Mouse (Mus musculus) limb, embryonic 14.5 days (tissue): ENCODE measurements around the gene Guca1a. TPM values are rescaled to one million over a fixed set of nuclear protein-coding genes. Genes with fewer than 3 reads are reported as not detected.

Experiments used
- ATAC-seq: fragments of 200-750 bp; cut with Nextera tagmentation; 2 replicates; pipeline ENCODE4 v1.8.0; 2017; ENCODE audit warnings: low read depth, moderate number of reproducible peaks, moderate TSS enrichment; ENCODE audit not compliant: low FRiP score
- DNase-seq: peaks from one replicate; pipeline ENCODE4 v3.0.0-alpha.2; 2015; ENCODE audit warnings: low spot score
- H3K27ac ChIP-seq: fragments of 300-500 bp; sonication (generic); replicated peaks from 2 replicates; pipeline ENCODE4 v1.5.1; 2014; ENCODE audit warnings: low read depth, mild to moderate bottlenecking, low read length, moderate library complexity, mixed read lengths
- H3K27me3 ChIP-seq: fragments of 300-500 bp; sonication (generic); 2 replicates; pipeline ENCODE4 v1.6.1; 2014; ENCODE audit warnings: low read length, mixed read lengths; ENCODE audit not compliant: control insufficient read depth, insufficient read depth
- H3K36me3 ChIP-seq: fragments of 300-500 bp; sonication (generic); 2 replicates; pipeline ENCODE4 v1.6.1; 2014; ENCODE audit warnings: mild to moderate bottlenecking, low read length, moderate library complexity, mixed read lengths; ENCODE audit not compliant: control insufficient read depth, insufficient read depth
- H3K4me1 ChIP-seq: fragments of 300-500 bp; sonication (generic); 2 replicates; pipeline ENCODE4 v1.6.1; 2014; ENCODE audit warnings: antibody characterized with exemption, low read length, mixed read lengths; ENCODE audit not compliant: control insufficient read depth, insufficient read depth
- H3K4me2 ChIP-seq: fragments of 300-500 bp; sonication (generic); replicated peaks from 2 replicates; pipeline ENCODE4 v1.6.1; 2014; ENCODE audit warnings: low read depth, mild to moderate bottlenecking, low read length, moderate library complexity; ENCODE audit not compliant: severe bottlenecking
- H3K4me3 ChIP-seq: fragments of 300-500 bp; sonication (generic); replicated peaks from 2 replicates; pipeline ENCODE4 v1.5.1; 2014; ENCODE audit warnings: low read length
- H3K9ac ChIP-seq: fragments of 300-500 bp; sonication (generic); 2 replicates; pipeline ENCODE4 v1.6.1; 2014; ENCODE audit warnings: mild to moderate bottlenecking, low read depth, low read length, moderate library complexity; ENCODE audit not compliant: severe bottlenecking
- H3K9me3 ChIP-seq: fragments of 300-500 bp; sonication (generic); 2 replicates; pipeline ENCODE4 v1.6.1; 2016; ENCODE audit warnings: low read length; ENCODE audit not compliant: control insufficient read depth
- POLR2A ChIP-seq: fragments of 200-500 bp; IDR thresholded peaks from 2 replicates; pipeline ENCODE4 v1.8.0; 2012; ENCODE audit warnings: inconsistent platforms, mild to moderate bottlenecking, moderate library complexity, borderline replicate concordance; ENCODE audit not compliant: insufficient read depth, insufficient read length; ENCODE audit errors: extremely low read depth
- WGBS: fragments of 180-500 bp; shearing (Covaris S2); extraction: QIAGEN DNeasy Blood & Tissue Kit; methylation state at CpG from one replicate; pipeline ENCODE4 v1.1.7; 2014; 5-methylcytosine and 5-hydroxymethylcytosine counted together
- polyA plus RNA-seq, 2 experiments: library from polyadenylated mRNA; depleted of rRNA in 1 of 2; stranded (reverse) in 1 of 2; unstranded in 1 of 2; fragments of >200 nt; fragmentation: Nextera tagmentation in 1 of 2; extraction: Ambion mirVana in 1 of 2; gene quantifications; 2 replicates each; pipeline versions ENCODE4 v1.2.1 to v1.2.3; 2012 to 2014

Gene Guca1a
- polyA plus RNA-seq, 2 experiments, result 3.9 to 6.4 TPM

DNA sequence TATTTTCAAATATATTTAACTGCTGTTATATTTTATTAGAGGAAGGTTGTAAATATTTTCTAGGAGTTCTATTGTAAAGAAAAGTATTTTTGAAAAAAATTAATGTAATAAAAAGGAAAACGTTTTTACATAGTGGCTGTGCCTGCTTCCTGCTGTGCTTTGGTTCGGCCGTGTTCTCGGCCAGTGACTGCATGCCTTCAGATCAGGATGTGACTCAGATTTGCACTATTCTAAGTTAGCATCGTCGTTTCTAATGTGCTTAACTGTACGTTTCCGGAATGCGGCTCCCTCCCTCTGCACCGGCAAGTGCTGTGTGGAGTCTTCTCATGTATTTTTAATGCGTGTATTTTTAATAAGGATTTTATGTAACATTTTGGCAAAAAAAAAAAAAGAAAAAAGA lies 39.0 kb downstream of the Guca1a start:
- Histone ChIP-seq H3K4me1 (no peaks in the 10 kb centered on the region), H3K4me2 (no peak overlapping the region), H3K4me3 (no peak overlapping the region), H3K27me3 (no peaks in the 10 kb centered on the region), H3K27ac (no peak overlapping the region), H3K9ac (no peak overlapping the region), H3K36me3 (peaks cover 41% of the 10 kb centered on the region), H3K9me3 (no peaks in the 10 kb centered on the region)
- no peak for TF ChIP-seq POLR2A
- ATAC-seq (no peak), DNase-seq (no peak)
- WGBS, result 70% methylated on average over 11 of the region's 11 CpGs

DNA sequence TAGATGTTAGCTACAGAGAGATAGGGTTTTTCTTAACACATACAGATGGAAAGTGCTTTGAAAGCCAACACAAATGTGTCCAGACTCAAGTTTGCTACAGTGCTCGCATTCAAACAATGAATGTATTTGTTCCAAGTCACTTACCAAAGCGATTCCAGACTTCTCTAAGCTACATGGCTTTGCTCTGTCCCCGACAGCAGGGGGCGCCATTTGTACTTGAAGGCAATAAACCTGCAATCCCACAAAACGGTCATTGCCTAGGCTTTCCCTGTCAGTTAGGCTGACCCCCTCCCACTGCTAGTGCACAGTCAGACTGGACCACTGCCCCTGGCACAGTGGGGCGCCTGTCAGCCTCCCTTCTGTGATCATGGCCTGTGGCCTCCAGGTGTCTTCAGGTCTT lies 40.4 kb downstream of the Guca1a start:
- DNase-seq, result no peak
- Histone ChIP-seq H3K36me3 (peaks cover 55% of the 10 kb centered on the region), H3K9me3 (no peaks in the 10 kb centered on the region), H3K9ac (no peak overlapping the region), H3K27ac (no peak overlapping the region), H3K4me3 (no peak overlapping the region), H3K27me3 (no peaks in the 10 kb centered on the region), H3K4me2 (no peak overlapping the region), H3K4me1 (no peaks in the 10 kb centered on the region)
- no peak for TF ChIP-seq POLR2A
- 48% methylated on average over 6 of the region's 6 CpGs for WGBS
- no peak for ATAC-seq

DNA sequence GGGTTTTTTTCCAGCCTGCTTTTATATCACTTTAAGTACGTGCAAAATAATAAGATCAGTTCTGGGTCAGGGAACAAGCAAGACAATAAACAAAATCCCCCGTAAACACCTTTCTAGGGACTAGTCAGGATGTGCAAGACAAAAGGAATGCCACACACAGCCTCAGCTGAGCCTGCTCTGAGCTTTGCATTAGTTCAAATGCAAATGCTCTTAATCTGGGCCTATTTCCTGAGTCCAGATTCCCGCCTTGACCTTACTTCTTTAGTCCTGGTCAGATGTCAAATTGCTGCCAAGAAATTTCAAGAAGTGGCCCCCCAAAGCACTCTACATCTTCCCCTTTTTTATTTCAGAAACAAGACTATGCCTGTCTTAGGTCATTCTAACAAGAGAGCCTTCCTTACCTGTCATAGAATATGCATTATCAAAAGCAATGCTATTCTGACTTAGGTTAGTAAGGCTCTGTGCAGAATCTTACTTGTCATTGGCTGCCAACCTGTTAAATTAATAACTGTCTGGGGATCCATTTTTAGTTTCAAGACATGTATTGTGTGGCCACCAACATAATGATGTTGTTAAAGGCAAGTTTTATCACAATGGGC lies 50.6 kb downstream of the Guca1a start:
- WGBS, result 90% methylated on average over 3 of the region's 3 CpGs
- Histone ChIP-seq H3K4me1 (no peaks in the 10 kb centered on the region), H3K9me3 (peaks cover 34% of the 10 kb centered on the region), H3K27me3 (no peaks in the 10 kb centered on the region), H3K27ac (no peak overlapping the region), H3K4me3 (no peak overlapping the region), H3K9ac (no peak overlapping the region), H3K36me3 (peaks cover 97% of the 10 kb centered on the region), H3K4me2 (no peak overlapping the region)
- TF ChIP-seq POLR2A, result no peak
- DNase-seq (no peak), ATAC-seq (no peak)

Other genes with a start within 250 kb of the Guca1a start
- 42.8 and 51.3 TPM in 2 replicates for gene Mrps10, start 31.7 kb downstream of the Guca1a start, polyA plus RNA-seq (2012; rRNA removed)
- gene Mrps10, start 31.7 kb downstream of the Guca1a start, polyA plus RNA-seq (2014; fragmentation: Nextera tagmentation; extraction: Ambion mirVana), result 76.0 and 77.7 TPM in 2 replicates
- 1.2 and 1.3 TPM in 2 replicates for gene Guca1b, start 15.2 kb downstream of the Guca1a start, polyA plus RNA-seq (2012; rRNA removed)
- 0.30 and 0.44 TPM in 2 replicates for gene Guca1b, start 15.2 kb downstream of the Guca1a start, polyA plus RNA-seq (2014; fragmentation: Nextera tagmentation; extraction: Ambion mirVana)
- 3.0 and 3.4 TPM in 2 replicates for gene AI661453, start 36.0 kb upstream of the Guca1a start, polyA plus RNA-seq (2012; rRNA removed)
- 2.6 and 2.7 TPM in 2 replicates for gene AI661453, start 36.0 kb upstream of the Guca1a start, polyA plus RNA-seq (2014; fragmentation: Nextera tagmentation; extraction: Ambion mirVana)
- 0.25 and 0.82 TPM in 2 replicates for gene 1700001C19Rik, start 36.8 kb upstream of the Guca1a start, polyA plus RNA-seq (2012; rRNA removed)
- 0.50 and 0.68 TPM in 2 replicates for gene 1700001C19Rik, start 36.8 kb upstream of the Guca1a start, polyA plus RNA-seq (2014; fragmentation: Nextera tagmentation; extraction: Ambion mirVana)
- gene Taf8, start 101.7 kb upstream of the Guca1a start, polyA plus RNA-seq (2012; rRNA removed), result 46.4 and 52.2 TPM in 2 replicates
- gene Taf8, start 101.7 kb upstream of the Guca1a start, polyA plus RNA-seq (2014; fragmentation: Nextera tagmentation; extraction: Ambion mirVana), result 26.3 and 29.2 TPM in 2 replicates
- gene Ccnd3, start 104.5 kb upstream of the Guca1a start, polyA plus RNA-seq (2012; rRNA removed), result 349 and 415 TPM in 2 replicates
- 513 and 520 TPM in 2 replicates for gene Ccnd3, start 104.5 kb upstream of the Guca1a start, polyA plus RNA-seq (2014; fragmentation: Nextera tagmentation; extraction: Ambion mirVana)
- 19.5 and 20.4 TPM in 2 replicates for gene Bysl, start 210.9 kb upstream of the Guca1a start, polyA plus RNA-seq (2012; rRNA removed)
- gene Bysl, start 210.9 kb upstream of the Guca1a start, polyA plus RNA-seq (2014; fragmentation: Nextera tagmentation; extraction: Ambion mirVana), result 20.6 and 24.0 TPM in 2 replicates
- gene Med20, start 211.0 kb upstream of the Guca1a start, polyA plus RNA-seq (2012; rRNA removed), result 59.5 and 64.7 TPM in 2 replicates
- 50.6 and 55.0 TPM in 2 replicates for gene Med20, start 211.0 kb upstream of the Guca1a start, polyA plus RNA-seq (2014; fragmentation: Nextera tagmentation; extraction: Ambion mirVana)
- 1.3 and 1.4 TPM in 2 replicates for gene Gm20517, start 211.0 kb upstream of the Guca1a start, polyA plus RNA-seq (2012; rRNA removed)
- gene Gm20517, start 211.0 kb upstream of the Guca1a start, polyA plus RNA-seq (2014; fragmentation: Nextera tagmentation; extraction: Ambion mirVana), result 0.72 and 1.4 TPM in 2 replicates
- 17.6 and 20.8 TPM in 2 replicates for gene Usp49, start 230.1 kb upstream of the Guca1a start, polyA plus RNA-seq (2012; rRNA removed)
- 5.0 and 5.2 TPM in 2 replicates for gene Usp49, start 230.1 kb upstream of the Guca1a start, polyA plus RNA-seq (2014; fragmentation: Nextera tagmentation; extraction: Ambion mirVana)